Mouse (Mus musculus) ZHBTc4 (cell line): ENCODE data around the gene Nradd.

Source experiments
- DNase-seq: peaks from one replicate; pipeline ENCODE4 v3.0.0-alpha.2; 2011; ENCODE audit warnings: low read depth, low spot score

Nradd gene

GRCm38 (mm10) chr9:110624361-110625166, at the start of gene Nradd:
Gene Nradd, minus strand, starts transcription at chr9:110624452.
- peak; percentile 97 for DNase-seq

GRCm38 (mm10) chr9:110673107-110673752, 49.0 kb upstream of the Nradd start:
- DNase-seq, result peak; percentile 70

GRCm38 (mm10) chr9:110672462-110673106, 48.3 kb upstream of the Nradd start:
- DNase-seq, result peak; percentile 61

GRCm38 (mm10) chr9:110669785-110670184, 45.5 kb upstream of the Nradd start:
- no peak for DNase-seq

- no peak for DNase-seq
Measured at GRCm38 (mm10) chr9:110668601-110669293, 44.5 kb upstream of the Nradd start.

- DNase-seq, result no peak
Measured at GRCm38 (mm10) chr9:110667219-110667836, 43.1 kb upstream of the Nradd start.

GRCm38 (mm10) chr9:110666374-110666773, 42.1 kb upstream of the Nradd start:
- DNase-seq, result peak; percentile 70

GRCm38 (mm10) chr9:110665912-110666311, 41.7 kb upstream of the Nradd start:
- no peak for DNase-seq

GRCm38 (mm10) chr9:110662844-110663243, 38.6 kb upstream of the Nradd start:
- no peak for DNase-seq

- DNase-seq, result no peak
Measured at GRCm38 (mm10) chr9:110660856-110661612, 36.8 kb upstream of the Nradd start.

- DNase-seq, result no peak
Measured at GRCm38 (mm10) chr9:110660208-110660607, 36.0 kb upstream of the Nradd start.

- no peak for DNase-seq
Measured at GRCm38 (mm10) chr9:110659521-110659920, 35.3 kb upstream of the Nradd start.

- peak; percentile 15 for DNase-seq
Measured at GRCm38 (mm10) chr9:110657474-110658078, 33.3 kb upstream of the Nradd start.

GRCm38 (mm10) chr9:110656249-110657221, 32.3 kb upstream of the Nradd start, which contains the start of gene Ccdc12:
Gene Ccdc12, plus strand, starts transcription at chr9:110656503.
- DNase-seq, result peak; percentile 98

GRCm38 (mm10) chr9:110655651-110656007, 31.4 kb upstream of the Nradd start:
- peak; percentile 20 for DNase-seq

- no peak for DNase-seq
Measured at GRCm38 (mm10) chr9:110654726-110655650, 30.7 kb upstream of the Nradd start.

- DNase-seq, result peak; percentile 98
Measured at GRCm38 (mm10) chr9:110653655-110654461, 29.6 kb upstream of the Nradd start, which contains the start of gene Nbeal2. Gene Nbeal2, minus strand, starts transcription at chr9:110654161.
